Mouse (Mus musculus): ENCODE data around the gene Nrp2. TPM values are rescaled to one million over a fixed set of nuclear protein-coding genes. Genes with fewer than 3 reads are reported as not detected.
A peak's percentile ranks its signal among the peaks of the same experiment; 100 is the strongest.

Gene Nrp2
- total RNA-seq, 2 experiments from 2014 or later: 37.1 to 39.5 TPM

DNA sequence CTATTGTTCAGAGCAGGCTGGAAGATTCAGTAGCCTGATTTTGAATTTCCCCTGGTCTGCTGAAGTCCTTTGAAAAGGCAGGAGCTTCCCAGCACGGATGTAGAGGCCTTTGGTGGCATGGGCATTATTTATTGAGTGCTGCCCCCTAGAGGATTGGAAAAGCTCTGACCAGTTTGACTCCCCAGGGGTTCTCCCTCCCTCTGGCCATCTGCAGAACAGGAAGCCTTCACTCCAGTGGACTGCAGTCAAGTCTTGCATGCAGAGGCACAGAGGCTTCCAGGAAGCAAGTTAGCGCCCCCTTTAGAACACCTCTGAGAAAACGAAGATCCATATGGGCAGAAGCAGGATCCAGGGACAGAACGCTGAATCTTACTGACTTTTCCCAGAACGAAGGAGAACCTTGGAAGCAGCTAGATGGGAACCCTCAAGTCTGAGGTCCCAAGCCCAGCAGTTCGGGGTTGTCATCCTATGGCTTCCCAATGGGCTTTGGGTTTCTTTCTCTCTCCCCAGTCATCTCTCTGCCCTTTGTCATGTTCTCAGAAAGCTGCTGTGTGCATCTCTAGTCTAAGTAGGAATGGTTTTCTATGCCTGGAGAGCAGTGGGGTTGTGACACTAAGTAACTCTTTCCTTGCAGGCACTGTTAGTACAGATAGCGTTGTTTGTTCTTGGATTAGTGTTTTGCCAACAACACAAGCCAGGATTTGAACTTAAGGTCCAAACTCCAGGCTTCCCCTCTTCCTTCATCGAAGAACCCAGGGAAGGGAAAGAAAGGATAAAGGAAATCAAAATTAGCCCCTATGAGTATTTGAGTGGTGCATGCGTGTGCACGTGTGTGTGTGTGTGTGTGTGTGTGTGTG, 1.8 kb upstream of the Nrp2 start:
- DNase-seq (ENCODE audit: extremely low spot score in 1 of 2, low spot score in 2 of 2): peak; percentile 77 to 89
- intact Hi-C loops (cut with DNase I): loop anchor here (5.0 to 10.0 kb wide), 3 partner anchors 264 to 1519 kb away; no protein-coding TSS in a partner anchor

DNA sequence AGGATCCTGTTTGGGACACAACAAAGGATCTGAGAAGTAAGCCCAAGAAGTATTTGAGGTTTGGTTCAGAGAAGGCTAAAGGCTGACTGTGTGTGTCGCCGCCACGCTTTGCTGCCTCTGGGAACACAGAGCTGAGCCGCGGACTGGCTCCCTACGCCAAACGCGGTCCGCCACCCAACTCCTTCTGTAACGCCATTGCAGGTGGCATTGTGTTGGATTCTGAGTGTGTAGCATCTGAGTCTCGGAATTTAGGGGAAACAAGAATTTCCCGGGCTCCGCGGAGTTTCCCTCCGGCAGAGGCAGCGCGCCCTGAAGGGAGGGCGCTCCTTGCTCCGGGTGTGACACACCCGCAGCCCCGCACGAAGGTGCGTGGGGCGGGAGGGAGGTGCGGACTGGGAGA, 342 bp upstream of the Nrp2 start:
- DNase-seq (ENCODE audit: extremely low spot score in 1 of 2, low spot score in 2 of 2): no peak
- intact Hi-C loops (cut with DNase I): loop anchor here (5.0 to 10.0 kb wide), 3 partner anchors 262 to 1520 kb away; no protein-coding TSS in a partner anchor

DNA sequence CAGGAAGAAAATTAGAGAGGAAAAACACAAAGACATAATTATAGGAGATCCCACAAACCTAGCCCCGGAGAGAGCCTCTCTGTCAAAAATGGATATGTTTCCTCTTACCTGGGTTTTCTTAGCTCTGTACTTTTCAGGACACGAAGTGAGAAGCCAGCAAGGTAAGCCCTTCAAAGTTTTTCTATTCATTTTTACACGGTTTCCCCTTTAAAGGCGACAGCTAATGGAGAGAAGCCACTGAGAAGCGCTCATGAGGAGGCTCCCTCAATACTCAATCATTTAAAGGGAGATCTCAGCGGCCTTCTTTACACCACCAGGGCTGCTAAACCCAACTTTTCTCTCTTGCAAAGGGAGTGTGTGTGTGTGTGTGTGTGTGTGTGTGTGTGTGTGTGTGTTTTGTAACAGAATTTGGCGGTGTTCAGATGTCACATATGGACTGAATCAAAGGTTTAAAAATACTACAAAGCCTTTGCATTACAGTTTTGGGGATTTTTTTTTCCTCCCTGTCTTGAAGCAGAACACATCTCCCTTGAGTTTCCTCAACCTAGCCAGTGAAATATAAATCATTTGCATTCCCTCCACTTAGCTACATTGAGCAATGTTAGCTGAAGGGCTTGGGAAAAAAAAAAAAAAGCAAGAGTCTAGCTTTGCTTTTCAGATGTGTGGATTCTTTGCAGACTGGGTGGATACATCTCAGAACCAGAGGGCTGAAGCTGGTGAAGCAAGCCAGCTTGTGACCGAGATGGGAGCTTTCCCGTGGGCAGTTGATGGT, 1.2 kb downstream of the Nrp2 start:
- intact Hi-C loops (cut with DNase I): loop anchor here (5.0 to 10.0 kb wide), 3 partner anchors 260 to 1522 kb away; no protein-coding TSS in a partner anchor
- DNase-seq (ENCODE audit: extremely low spot score in 1 of 2, low spot score in 2 of 2): no peak

DNA sequence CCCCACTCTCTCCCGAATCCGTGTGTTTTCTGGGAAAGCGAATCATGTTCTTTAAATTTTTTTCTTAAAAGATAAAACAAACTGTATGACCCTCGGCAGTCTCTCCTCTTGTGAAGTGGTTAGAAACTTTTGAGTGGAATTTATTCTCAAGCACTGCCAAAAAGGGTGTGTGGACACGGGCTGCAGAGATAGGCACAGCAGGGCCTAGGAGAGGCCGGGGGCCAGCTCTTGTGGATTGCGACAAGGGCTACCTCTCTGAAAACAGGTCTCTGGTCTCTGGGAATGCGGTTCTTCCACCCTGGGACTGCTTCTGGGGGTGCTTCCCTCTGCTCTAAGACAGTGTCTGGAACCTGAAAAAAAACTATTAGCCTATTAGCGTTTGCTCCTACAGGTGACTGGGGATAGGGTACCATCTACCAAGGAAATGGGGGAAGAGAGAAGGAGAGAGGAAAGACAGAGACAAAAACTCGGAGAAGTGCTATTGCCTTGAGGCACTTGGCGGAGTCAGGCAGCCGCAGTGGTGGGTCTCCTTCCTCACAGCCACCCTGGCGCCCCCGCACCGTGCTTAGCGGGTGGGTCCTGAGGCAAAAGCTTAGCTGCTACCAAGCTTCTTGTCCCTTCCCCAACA, 1.9 kb downstream of the Nrp2 start:
- intact Hi-C loops (cut with DNase I): loop anchor here (5.0 to 10.0 kb wide), 5 partner anchors 227 to 1523 kb away; no protein-coding TSS in a partner anchor
- no peak for DNase-seq (ENCODE audit: extremely low spot score in 1 of 2, low spot score in 2 of 2)

DNA sequence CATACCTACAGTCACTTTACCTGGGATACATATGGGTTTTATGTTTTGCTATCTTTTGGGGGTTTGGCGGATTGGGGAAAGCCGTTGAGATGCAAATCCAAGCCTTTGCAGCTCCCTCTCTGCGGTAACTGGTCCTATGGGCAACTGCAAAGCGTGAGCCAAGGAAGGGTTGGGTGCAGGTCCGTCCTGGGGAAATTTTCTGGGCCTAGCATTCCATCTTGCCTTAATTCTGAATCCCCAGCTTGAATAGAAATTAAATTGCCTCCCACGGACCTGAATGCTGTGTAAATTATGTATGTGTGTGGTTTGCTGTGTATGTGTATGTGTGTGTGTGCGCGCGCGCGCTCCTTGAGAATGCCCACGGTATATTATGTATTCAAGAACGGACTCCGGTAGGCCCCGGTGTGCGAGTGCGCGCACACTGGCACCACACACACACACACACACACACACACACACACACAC, 2.5 kb downstream of the Nrp2 start:
- intact Hi-C loops (cut with DNase I): loop anchor here (5.0 to 10.0 kb wide), 3 partner anchors 227 to 1328 kb away; no protein-coding TSS in a partner anchor
- no peak for DNase-seq (ENCODE audit: extremely low spot score in 1 of 2, low spot score in 2 of 2)

DNA sequence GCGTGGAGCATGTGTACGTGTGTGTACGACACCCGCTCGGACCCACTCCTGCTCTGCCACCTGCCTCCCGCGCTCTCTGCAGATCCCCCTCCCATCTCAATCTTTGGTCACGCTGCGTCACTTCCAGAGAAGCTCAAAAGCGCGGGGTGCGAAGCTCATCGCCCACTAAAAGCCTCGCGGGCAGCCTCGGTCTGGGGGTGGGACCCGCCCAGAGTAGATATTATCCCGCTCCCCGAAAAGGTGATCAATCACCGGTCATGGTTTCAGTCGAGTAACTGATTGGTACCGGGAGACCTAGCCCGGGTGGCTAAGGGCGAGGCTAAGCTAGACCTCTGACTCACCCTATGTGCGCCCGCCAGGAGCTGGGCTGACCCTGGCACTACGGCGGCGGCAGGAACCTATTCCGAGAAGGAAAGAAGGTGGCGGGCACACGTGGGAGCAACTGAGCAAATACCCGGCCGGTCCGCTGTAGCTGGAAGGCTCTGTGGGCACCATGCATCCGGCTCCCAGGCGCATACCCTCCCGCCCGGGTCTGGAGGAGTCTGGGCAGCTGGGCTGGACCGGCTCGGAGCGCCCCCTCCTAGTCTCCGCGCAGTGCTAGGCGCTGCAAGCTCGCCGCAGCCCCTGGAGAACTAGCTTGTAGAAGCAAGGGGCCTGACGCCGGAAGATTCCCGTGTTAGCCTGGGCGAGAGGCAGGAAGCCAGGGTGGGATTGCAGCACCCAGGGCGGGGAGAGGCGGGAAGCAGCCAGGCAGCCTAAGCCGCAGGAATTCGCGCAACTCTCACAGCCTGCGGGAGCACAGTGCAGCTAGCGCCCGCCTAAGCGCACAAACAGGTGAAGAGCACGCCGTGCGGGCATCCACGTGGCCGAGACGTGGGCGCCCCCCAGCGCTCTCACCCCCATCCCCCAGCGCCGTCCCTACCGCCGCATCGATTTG, 3.3 kb downstream of the Nrp2 start:
- intact Hi-C loops (cut with DNase I): loop anchor here (5.0 to 10.0 kb wide), 3 partner anchors 226 to 1329 kb away; no protein-coding TSS in a partner anchor
- peak in 1 of 2 experiments; percentile 75 for DNase-seq (ENCODE audit: extremely low spot score in 1 of 2, low spot score in 2 of 2)

DNA sequence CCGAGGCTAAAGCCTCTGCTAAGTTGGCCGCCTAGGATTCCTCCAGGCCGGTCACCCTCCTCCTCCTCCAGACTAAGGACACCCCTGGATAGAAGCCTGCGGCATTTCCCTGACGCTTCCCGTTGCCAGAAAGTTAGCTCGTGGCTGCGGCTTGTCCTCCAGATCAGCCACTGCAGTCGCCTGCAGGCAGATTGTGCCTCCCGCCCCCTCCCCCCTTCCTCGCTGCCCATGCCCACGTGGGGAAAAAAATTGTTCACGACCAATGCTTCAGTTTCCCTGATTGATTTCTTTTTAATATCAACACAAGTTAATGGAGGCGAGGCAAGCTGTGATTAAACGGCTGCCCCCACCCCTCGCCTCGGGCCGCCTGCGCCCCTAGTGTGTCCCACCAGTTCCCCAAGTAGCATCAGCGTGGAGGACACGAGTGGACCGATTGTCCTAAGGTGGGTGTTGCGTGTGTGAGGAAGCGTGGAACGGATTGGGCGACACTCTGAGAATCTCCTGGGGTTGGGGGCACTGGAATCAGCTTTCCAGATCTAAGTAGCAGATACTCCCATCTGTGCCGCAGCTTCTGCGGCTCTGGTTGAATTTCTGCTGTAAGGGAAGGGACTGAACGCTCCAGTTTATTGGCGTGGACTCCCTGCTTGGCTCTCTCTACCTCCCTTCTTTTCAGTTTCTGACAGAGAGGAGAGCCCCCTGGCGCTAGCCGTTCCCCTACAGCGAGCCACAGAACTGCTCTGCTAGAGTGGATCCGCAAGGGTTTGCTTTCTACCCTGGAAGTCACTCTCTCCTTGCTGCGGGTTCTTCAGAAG, 4.2 kb downstream of the Nrp2 start:
- DNase-seq (ENCODE audit: extremely low spot score in 1 of 2, low spot score in 2 of 2): peak in 1 of 2 experiments; percentile 68
- intact Hi-C loops (cut with DNase I): loop anchor here (5.0 to 10.0 kb wide), 3 partner anchors 225 to 1330 kb away; no protein-coding TSS in a partner anchor

DNA sequence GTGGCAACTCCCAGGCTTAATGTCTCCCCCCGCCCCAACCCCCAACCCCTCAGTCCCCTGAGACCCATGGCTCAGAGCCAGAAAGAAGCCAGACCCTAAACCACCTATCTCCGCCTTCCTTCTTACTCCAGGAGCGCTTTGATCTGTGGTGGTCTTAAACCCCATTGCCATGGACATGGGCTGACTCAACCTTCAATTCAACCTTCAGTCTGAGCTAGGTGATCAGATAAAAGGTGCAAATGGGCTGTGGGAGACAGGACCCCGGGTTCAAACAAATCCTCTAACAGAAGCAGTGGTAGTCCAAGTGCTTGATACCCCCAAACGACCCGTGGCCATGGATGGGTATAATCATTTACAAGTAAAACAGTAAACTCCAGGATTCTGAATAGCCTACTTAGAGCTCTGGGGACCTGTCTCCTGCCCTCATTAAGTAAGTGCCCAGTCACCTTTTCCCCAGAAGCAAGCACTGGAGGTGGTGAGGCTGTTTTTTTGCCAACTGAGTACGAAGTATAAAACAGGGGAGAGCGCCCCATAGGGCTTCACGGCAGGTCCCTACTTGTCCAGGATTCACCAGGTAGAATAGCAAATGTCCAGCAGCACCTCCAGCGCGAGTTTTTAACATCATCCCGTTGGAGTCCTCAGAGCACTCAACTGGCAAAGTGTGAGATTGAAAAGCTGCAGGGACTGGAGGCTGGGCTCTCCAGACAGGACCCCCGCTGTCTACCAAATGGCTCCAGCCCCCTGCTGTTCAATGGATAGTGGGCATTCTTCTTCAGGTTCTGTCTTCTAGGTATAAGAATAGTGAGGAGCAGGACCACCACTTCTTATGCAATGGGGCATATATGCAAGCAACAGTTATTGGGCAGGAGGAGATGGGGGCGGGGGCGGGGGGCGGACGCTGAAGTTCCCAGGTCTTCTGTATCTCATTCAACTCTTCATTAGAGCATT, 5.1 kb downstream of the Nrp2 start:
- DNase-seq (ENCODE audit: extremely low spot score in 1 of 2, low spot score in 2 of 2): no peak
- intact Hi-C loops (cut with DNase I): loop anchor here (5.0 to 10.0 kb wide), 3 partner anchors 224 to 1331 kb away; no protein-coding TSS in a partner anchor

DNA sequence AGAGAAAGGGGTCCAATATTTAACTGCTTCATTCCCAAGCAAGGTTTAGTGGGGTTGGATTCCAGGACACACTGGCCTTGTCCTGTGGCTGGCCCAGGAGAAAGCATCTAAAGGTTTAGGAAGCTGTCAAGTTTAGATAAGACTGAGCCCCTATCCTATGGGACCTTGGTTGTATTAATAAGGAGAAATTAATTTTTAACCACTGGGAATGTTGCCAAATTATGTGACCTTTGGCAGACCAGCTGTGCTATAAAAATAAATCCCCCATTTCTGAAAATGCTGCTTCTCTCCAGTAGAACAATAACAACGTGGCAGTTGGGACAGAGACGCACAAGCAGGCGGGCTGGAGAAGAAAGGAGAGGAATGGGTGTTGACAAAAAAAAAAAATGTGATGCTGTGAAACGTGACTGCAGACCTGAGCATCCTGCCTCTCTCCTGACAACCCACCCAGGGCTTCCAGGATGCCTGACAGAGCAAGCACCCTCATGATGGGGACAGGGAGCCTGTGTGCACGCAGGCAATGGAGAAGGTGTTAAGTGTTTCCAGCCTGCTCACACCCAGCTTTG, 6.8 kb downstream of the Nrp2 start:
- DNase-seq (ENCODE audit: extremely low spot score in 1 of 2, low spot score in 2 of 2): no peak
- intact Hi-C loops (cut with DNase I): loop anchor here (5.0 to 10.0 kb wide), 3 partner anchors 222 to 1333 kb away; no protein-coding TSS in a partner anchor

DNA sequence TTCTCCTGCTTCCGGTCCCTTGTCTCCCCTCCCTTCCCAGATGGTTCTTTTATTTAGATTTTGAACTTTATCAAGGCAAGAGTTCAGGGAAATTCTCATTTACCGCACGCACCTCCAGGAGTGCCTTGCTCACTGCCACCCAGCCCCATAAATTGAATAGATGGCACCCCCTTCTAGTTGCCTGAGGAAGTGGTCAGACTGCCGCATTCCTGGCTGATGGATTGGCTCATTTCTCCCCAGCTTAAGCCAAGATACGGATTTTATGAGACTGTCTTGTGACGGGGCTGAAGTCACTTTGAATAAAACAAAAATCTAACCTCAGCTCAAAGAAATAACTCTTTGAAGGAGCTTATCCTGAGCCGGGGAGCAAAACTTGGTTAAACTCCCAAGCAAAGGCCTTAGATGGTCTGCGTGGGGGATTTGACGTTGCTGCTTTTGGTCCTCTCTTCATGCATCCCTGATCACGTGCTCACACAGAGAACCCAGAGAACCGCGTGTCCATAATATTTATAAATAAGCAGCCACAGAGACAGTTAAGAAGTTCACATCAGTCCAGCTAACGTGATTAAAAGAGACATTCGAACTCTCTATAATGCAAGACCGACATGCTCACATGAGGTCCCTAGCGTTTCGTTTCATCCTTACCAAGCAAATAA, 10.1 kb downstream of the Nrp2 start:
- intact Hi-C loops (cut with DNase I): no loop called here
- no peak for DNase-seq (ENCODE audit: extremely low spot score in 1 of 2, low spot score in 2 of 2)

DNA sequence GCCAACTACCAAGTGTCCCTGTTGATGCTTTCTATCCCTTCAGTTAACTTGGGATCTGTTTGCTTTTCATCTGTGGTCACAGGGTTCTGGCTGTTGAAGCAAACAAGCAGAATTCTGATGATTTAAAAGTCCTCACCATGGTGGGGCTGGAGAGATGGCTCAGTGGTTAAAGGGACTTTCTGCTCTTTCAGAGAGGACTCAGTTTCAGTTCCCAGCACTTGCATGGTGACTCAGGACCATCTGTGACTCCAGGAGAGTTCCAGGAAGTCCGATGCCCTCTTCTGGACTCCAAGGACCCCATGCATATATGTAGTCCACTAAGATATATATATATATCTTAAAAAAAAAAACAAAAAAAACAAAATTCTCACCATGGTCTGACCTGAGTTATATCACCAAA, 11.9 kb downstream of the Nrp2 start:
- DNase-seq (ENCODE audit: extremely low spot score in 1 of 2, low spot score in 2 of 2): no peak
- intact Hi-C loops (cut with DNase I): loop anchor here (5.0 kb wide), 1 partner anchor 1418 kb away; no protein-coding TSS in a partner anchor

DNA sequence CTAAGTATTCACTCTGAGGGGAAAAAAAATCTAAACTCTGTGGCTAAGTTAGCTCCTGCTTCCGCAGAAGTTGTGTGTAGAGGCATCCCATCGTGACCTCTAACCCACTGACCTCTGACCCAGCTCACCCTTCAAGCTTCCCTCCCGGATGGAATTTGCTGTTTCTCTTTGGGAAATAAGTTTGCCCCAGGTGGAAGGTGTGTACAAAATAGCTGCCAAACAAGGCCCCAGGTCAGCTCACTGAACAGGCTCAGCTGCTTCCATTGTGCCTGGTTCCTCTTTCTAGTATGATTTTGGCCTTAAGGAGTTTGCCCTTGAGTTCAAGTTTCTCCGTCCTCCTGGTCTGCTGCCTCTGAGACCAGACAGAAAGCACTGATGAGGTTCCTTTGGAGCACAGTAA, 12.6 kb downstream of the Nrp2 start:
- intact Hi-C loops (cut with DNase I): loop anchor here (5.0 kb wide), 1 partner anchor 1418 kb away; no protein-coding TSS in a partner anchor
- DNase-seq (ENCODE audit: extremely low spot score in 1 of 2, low spot score in 2 of 2): no peak

DNA sequence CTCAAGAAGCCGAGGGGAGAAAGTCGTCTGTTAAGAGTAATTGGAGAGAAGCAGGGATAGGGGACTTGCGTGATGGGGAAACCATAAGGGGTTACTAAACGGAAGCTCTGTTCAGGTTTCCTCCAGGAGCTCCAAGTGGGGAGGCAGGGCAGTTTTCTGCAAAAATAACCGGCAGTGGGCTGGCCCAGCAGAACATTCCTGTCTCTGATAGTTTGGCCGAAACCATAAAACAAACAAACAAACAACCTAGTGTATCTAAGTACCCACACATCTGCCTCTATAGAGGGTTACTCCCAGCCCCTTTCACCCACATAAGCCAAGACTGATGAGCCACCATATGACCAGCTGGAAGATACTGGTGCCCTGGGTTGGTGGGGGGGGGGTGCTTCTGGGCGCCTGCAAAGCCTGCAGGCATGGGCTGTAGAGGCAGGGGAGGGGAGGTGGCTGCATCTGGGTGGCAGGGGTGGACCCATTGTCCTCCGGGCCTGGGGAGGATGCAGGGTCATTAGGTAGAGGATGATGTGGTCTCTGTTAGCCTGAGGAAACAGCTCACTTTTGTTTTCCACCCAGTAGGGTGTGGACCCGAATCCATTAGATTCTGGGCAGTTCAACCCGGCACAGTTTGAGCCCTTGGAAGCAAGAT, 13.9 kb downstream of the Nrp2 start:
- DNase-seq (ENCODE audit: extremely low spot score in 1 of 2, low spot score in 2 of 2): no peak
- intact Hi-C loops (cut with DNase I): loop anchor here (5.0 kb wide), 1 partner anchor 1420 kb away; no protein-coding TSS in a partner anchor

DNA sequence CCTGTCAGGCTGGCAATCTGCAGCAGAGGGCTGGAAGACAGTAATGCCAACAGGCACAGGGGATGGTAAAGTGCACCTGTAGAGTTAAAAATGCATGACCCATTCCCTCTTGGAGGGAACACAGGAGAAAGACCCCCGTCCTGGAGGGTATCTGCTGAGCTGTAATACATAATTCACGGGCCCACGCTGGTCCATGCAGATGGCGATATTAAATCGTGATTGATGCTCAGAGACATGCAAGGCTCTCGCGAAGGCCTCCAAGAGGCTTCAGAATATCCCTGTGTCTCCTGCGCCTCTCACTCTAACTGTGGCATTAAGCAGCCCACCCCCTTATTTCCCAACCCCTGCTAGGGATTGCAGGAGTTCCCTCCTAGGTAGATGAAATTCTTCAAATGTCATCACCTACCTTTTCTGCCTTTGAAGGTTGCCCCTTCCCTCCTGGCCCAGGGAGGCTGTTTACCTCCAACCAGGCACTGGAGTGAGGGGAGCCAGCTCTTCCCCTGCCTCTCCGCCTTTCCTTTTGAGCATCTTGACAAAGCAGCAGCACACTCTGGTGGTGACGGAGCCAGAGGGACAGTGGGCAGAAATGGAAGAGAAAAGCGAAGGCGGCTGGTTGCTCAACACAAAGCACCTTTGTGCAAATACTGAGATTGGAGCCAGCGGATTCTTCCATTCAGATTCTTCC, 14.6 kb downstream of the Nrp2 start:
- intact Hi-C loops (cut with DNase I): loop anchor here (5.0 kb wide), 1 partner anchor 1420 kb away; no protein-coding TSS in a partner anchor
- peak in 1 of 2 experiments; percentile 56 for DNase-seq (ENCODE audit: extremely low spot score in 1 of 2, low spot score in 2 of 2)
